In the genomic region with DNA sequence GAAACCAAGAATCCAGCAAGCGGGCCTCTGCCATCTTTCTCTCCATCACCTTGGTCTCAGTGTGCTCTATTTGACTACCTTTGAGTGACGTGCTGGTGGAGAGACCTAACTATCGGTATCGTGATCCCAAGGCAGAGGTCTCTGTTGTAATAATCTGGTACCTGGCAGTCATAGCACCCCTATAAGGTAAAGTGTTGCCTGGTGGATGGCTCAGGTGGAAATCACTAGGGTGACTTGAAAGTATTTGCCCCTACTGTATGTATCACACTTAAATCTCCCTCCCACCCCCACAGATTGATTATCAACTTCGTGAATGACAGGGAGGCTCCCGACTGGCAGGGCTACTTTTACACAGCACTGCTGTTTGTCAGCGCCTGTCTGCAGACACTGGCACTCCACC, we compare ENCODE assay signal across 19 mouse cellular contexts. TPM values are rescaled to one million over a fixed set of nuclear protein-coding genes. Genes with fewer than 3 reads are reported as not detected.
A peak's percentile ranks its signal among the peaks of the same experiment; 100 is the strongest.
DNase-seq lines count a peak whose midpoint lies in the region.
"Had no signal": no experiment of that assay in that cellular context is flagged by ENCODE, and none has a peak within 500 bp of the region (broad histone marks: within the 10 kb centered on the region; RNA-seq: fewer than 3 reads in every experiment).

No protein-coding gene starts in this region.

- no peaks in the 10 kb centered on the region for H3K4me1 ChIP-seq in heart, embryonic 10.5 days

- no peak overlapping the region for H3K27ac ChIP-seq in heart, embryonic 10.5 days

- H3K9me3 ChIP-seq in heart, embryonic 10.5 days = no peaks in the 10 kb centered on the region
- H3K9me3 ChIP-seq: G1E had no signal

- no peaks in the 10 kb centered on the region for H3K27me3 ChIP-seq in heart, embryonic 10.5 days (ENCODE audit: insufficient read depth, poor library complexity, severe bottlenecking)
- H3K27me3 ChIP-seq: CH12.LX, Patski had no signal

- no peak overlapping the region for H3K4me3 ChIP-seq in heart, embryonic 10.5 days

- peak; percentile 76 for DNase-seq in heart, adult 11 months
- DNase-seq in heart, adult 18-20 months = no peak
- DNase-seq in heart, embryonic 10.5 days (ENCODE audit: low spot score) = peak; percentile 56
- DNase-seq in heart, adult 9 months (ENCODE audit: low spot score in 2 of 2) = no peak
- peak; percentile 35 for DNase-seq in testis, postnatal 10 days (ENCODE audit: low spot score)
- DNase-seq in testis, postnatal 14 days (ENCODE audit: low spot score) = no peak
- DNase-seq: adrenal gland, adult 2 months; adrenal gland, adult 8-10 months; adrenal gland, postnatal 10 days; adrenal gland, postnatal 14 days; adrenal gland, postnatal 25 days; adrenal gland, postnatal 36 days; B cell, adult 2 months; cerebellum, adult 11 months; cerebellum, adult 11-12 months; cerebellum, adult 18-20 months had no signal

- peaks cover 8% of the 10 kb centered on the region; the same call in 1 of the 2 replicates for H3K36me3 ChIP-seq in heart, embryonic 10.5 days

- 85% methylated on average over 7 of the region's 7 CpGs for WGBS in heart, embryonic 10.5 days

RNA-seq across cellular contexts. Expression of a gene that starts 49.8 kb away (rescaled TPM):
- 10 to 100 TPM; 14.8 to 17.6 TPM for total RNA-seq in heart, adult 18-20 months (2021)
- 2.8 and 4.9 TPM in 2 replicates for polyA plus RNA-seq in heart, embryonic 10.5 days (2016; fragmentation: Nextera tagmentation; extraction: Ambion mirVana)

Comparison
In these comparisons a context has a peak if more than half of its experiments do, and no peak if none do; other contexts are left out.
1. DNase-seq: peak in heart, adult 11 months (single experiment), heart, embryonic 10.5 days (single experiment) and testis, postnatal 10 days (single experiment); none in heart, adult 18-20 months (0 of 2), heart, adult 9 months (0 of 2) and testis, postnatal 14 days (single experiment).